Mouse (Mus musculus) kidney, embryonic 16.5 days (tissue): Measurements from ENCODE around the gene AI837181. TPM values are rescaled to one million over a fixed set of nuclear protein-coding genes. Genes with fewer than 3 reads are reported as not detected.

ENCODE experiments used
- ATAC-seq: fragments of 200-750 bp; cut with Nextera tagmentation; 2 replicates; pipeline ENCODE4 v1.8.0; 2017; ENCODE audit warnings: moderate TSS enrichment; ENCODE audit not compliant: low FRiP score, low TSS enrichment
- H3K27ac ChIP-seq: fragments of 300-500 bp; sonication (generic); 2 replicates; pipeline ENCODE4 v1.5.1; 2014; ENCODE audit warnings: low read length
- H3K27me3 ChIP-seq: fragments of 300-500 bp; sonication (generic); 2 replicates; pipeline ENCODE4 v1.6.1; 2014; ENCODE audit warnings: low read length, control low read depth, mixed read lengths; ENCODE audit not compliant: insufficient read depth
- H3K36me3 ChIP-seq: fragments of 300-500 bp; sonication (generic); 2 replicates; pipeline ENCODE4 v1.6.1; 2014; ENCODE audit warnings: low read length, control low read depth, mixed read lengths; ENCODE audit not compliant: insufficient read depth
- H3K4me1 ChIP-seq: fragments of 300-500 bp; sonication (generic); 2 replicates; pipeline ENCODE4 v1.6.1; 2014; ENCODE audit warnings: low read length, control low read depth, mixed read lengths; ENCODE audit not compliant: insufficient read depth
- H3K4me2 ChIP-seq: fragments of 300-500 bp; sonication (generic); replicated peaks from 2 replicates; pipeline ENCODE4 v1.6.1; 2014; ENCODE audit warnings: low read depth, low read length
- H3K4me3 ChIP-seq: fragments of 300-500 bp; sonication (generic); 2 replicates; pipeline ENCODE4 v1.5.1; 2014; ENCODE audit warnings: mild to moderate bottlenecking, low read length
- H3K9ac ChIP-seq: fragments of 300-500 bp; sonication (generic); replicated peaks from 2 replicates; pipeline ENCODE4 v1.6.1; 2014; ENCODE audit warnings: low read length
- H3K9me3 ChIP-seq: fragments of 300-500 bp; sonication (generic); 2 replicates; pipeline ENCODE4 v1.6.1; 2016; ENCODE audit warnings: low read length, control low read depth
- WGBS: fragments of 180-500 bp; shearing (Covaris S2); extraction: QIAGEN DNeasy Blood & Tissue Kit; methylation state at CpG from one replicate; pipeline ENCODE4 v1.1.7; 2014; 5-methylcytosine and 5-hydroxymethylcytosine counted together
- polyA plus RNA-seq: library from polyadenylated mRNA; unstranded; fragments of >200 nt; fragmentation: Nextera tagmentation; extraction: Ambion mirVana; gene quantifications from 2 replicates; pipeline ENCODE4 v1.2.1, GENCODE M21; 2015

The AI837181 gene
- polyA plus RNA-seq, 1 experiment from 2014 or later: 50.8 TPM

GRCm38 (mm10) chr19:5423561-5423960 lies 1.4 kb upstream of the AI837181 start:
- Histone ChIP-seq H3K4me2 (peak overlapping the region; percentile 88), H3K4me1 (peaks cover 29% of the 10 kb centered on the region), H3K9ac (peak overlapping the region; percentile 87), H3K27ac (peak overlapping the region; percentile 93), H3K9me3 (no peaks in the 10 kb centered on the region), H3K27me3 (no peaks in the 10 kb centered on the region), H3K4me3 (peak overlapping the region; percentile 62), H3K36me3 (peaks cover 41% of the 10 kb centered on the region)
- no peak for ATAC-seq
- 53% methylated on average over 12 of the region's 12 CpGs for WGBS

- Histone ChIP-seq H3K9me3 (no peaks in the 10 kb centered on the region), H3K27ac (peak overlapping the region; percentile 93), H3K4me1 (peaks cover 29% of the 10 kb centered on the region), H3K36me3 (peaks cover 41% of the 10 kb centered on the region), H3K4me3 (peak overlapping the region; percentile 62), H3K4me2 (peak overlapping the region; percentile 88), H3K9ac (peak overlapping the region; percentile 87), H3K27me3 (no peaks in the 10 kb centered on the region)
- WGBS: under 1% methylated on average over 39 of the region's 48 CpGs
- peak; percentile 62 for ATAC-seq
These were observed 707 bp upstream of the AI837181 start for GRCm38 (mm10) chr19:5424092-5424781.

GRCm38 (mm10) chr19:5425906-5426565 lies 1.1 kb downstream of the AI837181 start:
- peaks cover 26% of the 10 kb centered on the region for H3K36me3 ChIP-seq
- H3K27me3 ChIP-seq: no peaks in the 10 kb centered on the region
- no peak for ATAC-seq
- WGBS: 81% methylated on average over 18 of the region's 18 CpGs
- no peaks in the 10 kb centered on the region for H3K9me3 ChIP-seq
- peak overlapping the region; percentile 88 for H3K4me2 ChIP-seq
- peak overlapping the region; percentile 57; the same call in 1 of the 2 replicates for H3K27ac ChIP-seq
- peaks cover 29% of the 10 kb centered on the region for H3K4me1 ChIP-seq
- peak overlapping the region; percentile 83 for H3K9ac ChIP-seq
- H3K4me3 ChIP-seq: peak overlapping the region; percentile 62

GRCm38 (mm10) chr19:5426640-5427290 lies 1.8 kb downstream of the AI837181 start:
- WGBS: 90% methylated on average over 13 of the region's 13 CpGs
- no peak overlapping the region for H3K4me2 ChIP-seq
- peak overlapping the region; percentile 5; the same call in 1 of the 2 replicates for H3K9ac ChIP-seq
- H3K4me1 ChIP-seq: peaks cover 29% of the 10 kb centered on the region
- no peak overlapping the region for H3K27ac ChIP-seq
- H3K27me3 ChIP-seq: no peaks in the 10 kb centered on the region
- H3K36me3 ChIP-seq: peaks cover 20% of the 10 kb centered on the region
- H3K9me3 ChIP-seq: no peaks in the 10 kb centered on the region
- no peak for ATAC-seq
- H3K4me3 ChIP-seq: no peak overlapping the region

- no peak for ATAC-seq
- no peak overlapping the region for H3K9ac ChIP-seq
- H3K4me2 ChIP-seq: no peak overlapping the region
- H3K9me3 ChIP-seq: no peaks in the 10 kb centered on the region
- 83% methylated on average over 2 of the region's 2 CpGs for WGBS
- H3K27me3 ChIP-seq: no peaks in the 10 kb centered on the region
- H3K36me3 ChIP-seq: peaks cover 12% of the 10 kb centered on the region
- H3K4me3 ChIP-seq: no peak overlapping the region
- no peak overlapping the region for H3K27ac ChIP-seq
- H3K4me1 ChIP-seq: peaks cover 27% of the 10 kb centered on the region
These were observed 3.1 kb downstream of the AI837181 start for GRCm38 (mm10) chr19:5428083-5428482.

- Histone ChIP-seq H3K36me3 (peaks cover 12% of the 10 kb centered on the region), H3K4me3 (no peak overlapping the region), H3K27me3 (no peaks in the 10 kb centered on the region), H3K4me2 (no peak overlapping the region), H3K27ac (no peak overlapping the region), H3K4me1 (peaks cover 29% of the 10 kb centered on the region), H3K9ac (no peak overlapping the region), H3K9me3 (no peaks in the 10 kb centered on the region)
- 77% methylated on average over 4 of the region's 4 CpGs for WGBS
- no peak for ATAC-seq
These were observed 4.3 kb downstream of the AI837181 start for GRCm38 (mm10) chr19:5429219-5429618.

GRCm38 (mm10) chr19:5429806-5430205 lies 4.9 kb downstream of the AI837181 start:
- 72% methylated on average over 8 of the region's 8 CpGs for WGBS
- Histone ChIP-seq H3K27ac (no peak overlapping the region), H3K4me2 (no peak overlapping the region), H3K4me1 (peaks cover 29% of the 10 kb centered on the region), H3K27me3 (no peaks in the 10 kb centered on the region), H3K9ac (no peak overlapping the region), H3K9me3 (no peaks in the 10 kb centered on the region), H3K36me3 (peaks cover 12% of the 10 kb centered on the region), H3K4me3 (no peak overlapping the region)
- no peak for ATAC-seq

GRCm38 (mm10) chr19:5430408-5430807 lies 5.5 kb downstream of the AI837181 start:
- Histone ChIP-seq H3K4me3 (no peak overlapping the region), H3K9me3 (no peaks in the 10 kb centered on the region), H3K4me1 (peaks cover 29% of the 10 kb centered on the region), H3K4me2 (no peak overlapping the region), H3K9ac (no peak overlapping the region), H3K36me3 (peaks cover 12% of the 10 kb centered on the region), H3K27ac (no peak overlapping the region), H3K27me3 (no peaks in the 10 kb centered on the region)
- 90% methylated on average over 1 of the region's 1 CpGs for WGBS
- no peak for ATAC-seq

- H3K4me2 ChIP-seq: no peak overlapping the region
- peaks cover 3% of the 10 kb centered on the region; the same call in 1 of the 2 replicates for H3K36me3 ChIP-seq
- WGBS: 67% methylated on average over 4 of the region's 4 CpGs
- H3K4me3 ChIP-seq: no peak overlapping the region
- no peak overlapping the region for H3K9ac ChIP-seq
- no peak overlapping the region for H3K27ac ChIP-seq
- peaks cover 16% of the 10 kb centered on the region for H3K4me1 ChIP-seq
- no peaks in the 10 kb centered on the region for H3K27me3 ChIP-seq
- ATAC-seq: no peak
- H3K9me3 ChIP-seq: no peaks in the 10 kb centered on the region
These were observed 7.0 kb downstream of the AI837181 start for GRCm38 (mm10) chr19:5431911-5432464.
